Mouse (Mus musculus) brain, embryonic 14.5 days (tissue): Measurements from ENCODE around the gene Klk1b5. TPM values are rescaled to one million over a fixed set of nuclear protein-coding genes. Genes with fewer than 3 reads are reported as not detected.
"Not testable (repeated sequence)": the region's sequence is repeated elsewhere in the genome, so short reads cannot be mapped to it uniquely, and the experiment has no call there.

ENCODE experiments used
- DNase-seq: peaks from one replicate; pipeline ENCODE4 v3.0.0-alpha.2; 2011; ENCODE audit warnings: low read depth
- CTCF ChIP-seq: fragments of 200-500 bp; IDR thresholded peaks from 2 replicates; pipeline ENCODE4 v1.5.1; 2012; ENCODE audit warnings: inconsistent platforms, mild to moderate bottlenecking, moderate library complexity, borderline replicate concordance; ENCODE audit not compliant: insufficient read depth, insufficient read length; ENCODE audit errors: extremely low read depth
- POLR2A ChIP-seq: fragments of 200-500 bp; IDR thresholded peaks from 2 replicates; pipeline ENCODE4 v1.6.1; 2012; ENCODE audit warnings: mild to moderate bottlenecking, inconsistent platforms, borderline replicate concordance; ENCODE audit not compliant: poor library complexity, insufficient read depth, insufficient read length, severe bottlenecking; ENCODE audit errors: extremely low read depth
- polyA plus RNA-seq: library from polyadenylated mRNA; depleted of rRNA; stranded (reverse); fragments of >200 nt; gene quantifications from 2 replicates; pipeline ENCODE4 v1.2.3, GENCODE M21; 2012; rRNA removed

Gene Klk1b5
- not detected in 2 replicates for polyA plus RNA-seq

GRCm38 (mm10) chr7:44215645-44216044 lies at the start of gene Klk1b5:
TSS of gene Klk1b5 (plus strand) at chr7:44215945.
- DNase-seq = no peak
- TF ChIP-seq CTCF (no peak), POLR2A (no peak)

GRCm38 (mm10) chr7:44179299-44180045 lies 36.3 kb upstream of the Klk1b5 start:
- TF ChIP-seq CTCF = no peak
- TF ChIP-seq POLR2A = no peak
- peak; percentile 18 for DNase-seq

DNA sequence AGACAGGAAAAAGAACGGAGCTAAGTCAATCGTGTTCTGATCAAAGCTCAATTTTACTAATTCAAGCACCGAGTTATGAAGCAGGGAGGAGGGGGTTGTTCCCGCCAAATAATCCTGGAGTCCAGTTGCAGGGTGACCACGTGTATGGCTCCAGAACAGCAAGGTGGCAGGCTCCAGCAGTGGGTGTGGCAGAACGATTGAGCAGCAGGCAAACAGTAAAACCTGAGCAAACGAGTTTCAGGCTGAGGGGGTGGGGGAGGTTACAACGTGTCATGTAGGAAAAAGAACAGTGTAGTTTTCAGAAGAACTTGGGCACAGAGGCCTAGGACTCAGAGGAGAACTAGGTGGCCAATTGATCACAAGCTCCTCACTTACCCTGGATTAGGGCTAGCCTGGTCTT lies 29.2 kb upstream of the Klk1b5 start:
- not testable (repeated sequence) for DNase-seq

- DNase-seq = not testable (repeated sequence)
Observed at GRCm38 (mm10) chr7:44187936-44188335, 27.8 kb upstream of the Klk1b5 start, which contains the start of gene Klk1b24. TSS of gene Klk1b24 (plus strand) at chr7:44188236.

GRCm38 (mm10) chr7:44193466-44193865 lies 22.3 kb upstream of the Klk1b5 start:
- DNase-seq = not testable (repeated sequence)

DNA sequence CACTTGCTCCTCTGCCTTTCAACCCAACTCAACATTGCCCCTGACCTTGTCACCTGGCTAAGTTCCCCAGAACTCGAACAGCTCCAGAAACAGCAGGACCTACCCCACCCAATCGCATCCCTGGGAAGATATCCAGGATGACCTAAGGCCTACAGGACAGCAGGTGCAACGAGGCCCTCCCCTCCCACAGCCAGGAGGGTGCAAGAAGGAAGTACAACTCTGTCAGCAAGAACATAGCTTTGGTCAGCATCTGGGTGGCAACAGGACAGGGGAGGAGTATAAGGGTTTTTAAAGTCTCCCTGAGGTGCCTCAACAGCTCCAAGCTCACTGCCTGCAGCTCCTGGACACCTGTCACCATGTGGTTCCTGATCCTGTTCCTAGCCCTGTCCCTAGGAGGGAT lies 17.9 kb upstream of the Klk1b5 start, which contains the start of gene Klk1b3:
Gene Klk1b3, plus strand, starts transcription at position 301 of the 400 bp plus-strand sequence.
- DNase-seq = no peak
- no peak for TF ChIP-seq POLR2A
- no peak for TF ChIP-seq CTCF

- DNase-seq = not testable (repeated sequence)
Observed at GRCm38 (mm10) chr7:44207135-44207534, 8.6 kb upstream of the Klk1b5 start, which contains the start of gene Klk1b4. TSS of gene Klk1b4 (plus strand) at chr7:44207435.

- no peak for TF ChIP-seq POLR2A
- no peak for TF ChIP-seq CTCF
Observed at GRCm38 (mm10) chr7:44208307-44208706, 7.4 kb upstream of the Klk1b5 start.

DNA sequence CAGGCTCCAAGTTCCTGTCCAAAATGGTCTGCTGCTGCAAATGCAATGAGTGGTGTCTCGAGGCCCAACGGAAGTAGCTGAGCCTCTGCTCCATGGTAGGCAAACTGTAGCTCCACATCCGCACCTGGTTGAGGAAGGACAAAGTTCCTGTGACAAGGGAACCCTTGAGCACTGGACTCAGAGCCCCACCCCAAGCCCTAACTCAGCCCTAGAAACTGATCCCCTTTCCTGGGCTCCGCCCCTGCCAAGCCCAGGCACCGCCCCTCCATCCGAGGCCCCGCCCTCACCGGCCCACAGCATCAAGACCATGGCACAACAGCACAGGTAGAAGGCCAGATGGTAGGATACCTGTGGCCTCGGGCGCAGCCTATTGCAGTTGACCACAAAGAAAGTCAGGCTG lies 5.9 kb downstream of the Klk1b5 start:
- not testable (repeated sequence) for DNase-seq

More at GRCm38 (mm10) chr7:44208307-44208706, 7.4 kb upstream of the Klk1b5 start:
- no peak for DNase-seq

DNA sequence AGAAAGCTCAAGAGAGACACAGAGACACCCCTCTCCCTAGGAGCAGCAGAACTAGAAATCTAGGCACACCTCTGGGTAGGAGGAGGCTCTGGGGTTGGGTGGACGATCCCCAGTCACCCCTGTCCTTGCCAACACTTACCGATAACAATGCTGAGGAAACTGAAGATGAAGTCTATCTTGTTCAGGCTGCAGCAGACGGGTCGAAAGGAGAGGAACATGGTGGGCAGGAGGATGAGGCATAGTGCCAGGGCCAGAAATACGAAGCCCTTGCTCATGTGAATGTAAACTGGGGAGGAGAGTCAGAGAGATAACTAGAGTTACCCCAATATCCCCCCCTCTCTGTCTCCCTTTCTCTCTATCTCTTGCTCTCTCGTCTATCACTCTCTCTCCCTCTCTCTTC lies 6.6 kb downstream of the Klk1b5 start:
- not testable (repeated sequence) for DNase-seq

GRCm38 (mm10) chr7:44225076-44225475 lies 9.3 kb downstream of the Klk1b5 start, which contains the start of gene Klk1:
TSS of gene Klk1 (plus strand) at chr7:44225360.
- DNase-seq = no peak
- TF ChIP-seq CTCF (no peak), POLR2A (no peak)

GRCm38 (mm10) chr7:44235909-44236308 lies 20.2 kb downstream of the Klk1b5 start, which contains the start of gene Gm36864:
TSS of gene Gm36864 (plus strand) at chr7:44236177.
- DNase-seq = no peak
- TF ChIP-seq CTCF (no peak), POLR2A (no peak)

DNA sequence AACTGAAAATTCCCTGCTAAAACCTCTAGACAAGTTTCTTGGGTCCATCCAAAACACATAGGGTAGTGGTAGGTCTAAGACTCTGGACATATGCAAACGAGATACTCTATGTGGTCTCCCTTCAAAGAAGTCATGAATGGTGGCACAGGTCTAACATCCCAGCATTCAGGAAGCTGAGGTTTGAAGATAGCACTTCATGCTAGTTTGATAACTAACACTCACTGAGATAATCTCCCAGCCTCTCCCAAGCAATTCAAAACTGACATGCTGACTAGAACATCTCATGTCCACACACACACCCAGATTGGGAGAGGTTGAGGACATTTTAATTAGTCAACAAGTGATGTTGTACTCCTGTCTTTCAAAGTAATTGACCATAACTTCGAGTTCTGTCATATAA lies 24.2 kb downstream of the Klk1b5 start:
- no peak for DNase-seq
- TF ChIP-seq POLR2A (no peak), CTCF (no peak)
